Mouse (Mus musculus) activated CD4-positive, CD25-positive, alpha-beta regulatory T cell, adult 9 weeks (primary cell): ENCODE measurements around the gene Klk8. TPM values are rescaled to one million over a fixed set of nuclear protein-coding genes. Genes with fewer than 3 reads are reported as not detected.

Experiments
- polyA plus RNA-seq: library from polyadenylated mRNA; unstranded; fragments of 100-300 nt; shearing (Covaris generic); gene quantifications from one replicate; pipeline ENCODE4 v1.2.1, GENCODE M21; 2017

The Klk8 gene
- polyA plus RNA-seq: 144 TPM

GRCm38 (mm10) chr7:43797333-43797769, at the start of gene Klk8:
Klk8 (plus strand) TSS chr7:43797577.

GRCm38 (mm10) chr7:43768597-43768996, 28.8 kb upstream of the Klk8 start, which contains the start of gene Klk12:
Klk12 (plus strand) TSS chr7:43768897.

GRCm38 (mm10) chr7:43774364-43774763, 23.0 kb upstream of the Klk8 start, which contains the start of gene Klk11:
Klk11 (plus strand) TSS chr7:43774604.

GRCm38 (mm10) chr7:43780746-43781145, 16.6 kb upstream of the Klk8 start, which contains the start of gene Klk10:
Klk10 (plus strand) TSS chr7:43781035.

GRCm38 (mm10) chr7:43791591-43791990, 5.8 kb upstream of the Klk8 start, which contains the start of gene Klk9:
Klk9 (plus strand) TSS chr7:43791891.

GRCm38 (mm10) chr7:43810994-43811393, 13.6 kb downstream of the Klk8 start, which contains the start of gene Klk7:
Klk7 (plus strand) TSS chr7:43811294.

GRCm38 (mm10) chr7:43824199-43824598, 26.8 kb downstream of the Klk8 start, which contains the start of gene Klk6:
Klk6 (plus strand) TSS chr7:43824499.

GRCm38 (mm10) chr7:43841701-43842100, 44.3 kb downstream of the Klk8 start, which contains the start of gene Klk5:
Klk5 (plus strand) TSS chr7:43841971.

Other genes with a start within 250 kb of the Klk8 start
- 5.5 TPM for gene Zfp658, start 235.3 kb upstream of the Klk8 start, polyA plus RNA-seq
- gene Zfp719, start 218.0 kb upstream of the Klk8 start, polyA plus RNA-seq: 13.9 TPM
- gene Zfp819, start 190.4 kb upstream of the Klk8 start, polyA plus RNA-seq: not detected
- not detected for gene Ceacam18, start 162.9 kb upstream of the Klk8 start, polyA plus RNA-seq
- 1.4 TPM for gene Siglece, start 137.4 kb upstream of the Klk8 start, polyA plus RNA-seq
- gene Ctu1, start 125.6 kb upstream of the Klk8 start, polyA plus RNA-seq: 3.6 TPM
- gene Klk14, start 107.2 kb upstream of the Klk8 start, polyA plus RNA-seq: not detected
- not detected for gene Klk13, start 85.0 kb upstream of the Klk8 start, polyA plus RNA-seq
- gene Klk12, start 28.7 kb upstream of the Klk8 start, polyA plus RNA-seq: not detected
- 0.38 TPM for gene Klk11, start 23.0 kb upstream of the Klk8 start, polyA plus RNA-seq
- gene Klk10, start 16.5 kb upstream of the Klk8 start, polyA plus RNA-seq: not detected
- gene Klk9, start 5.7 kb upstream of the Klk8 start, polyA plus RNA-seq: 0.43 TPM
- gene Klk7, start 13.7 kb downstream of the Klk8 start, polyA plus RNA-seq: 0.24 TPM
- not detected for gene Klk6, start 26.9 kb downstream of the Klk8 start, polyA plus RNA-seq
- not detected for gene Klk5, start 44.4 kb downstream of the Klk8 start, polyA plus RNA-seq
- not detected for gene Klk4, start 83.6 kb downstream of the Klk8 start, polyA plus RNA-seq
- gene Klk15, start 136.2 kb downstream of the Klk8 start, polyA plus RNA-seq: not detected
- not detected for gene Klk1b8, start 153.1 kb downstream of the Klk8 start, polyA plus RNA-seq
- not detected for gene Klk1b1, start 169.2 kb downstream of the Klk8 start, polyA plus RNA-seq
- 0.88 TPM for gene Klk1b9, start 178.5 kb downstream of the Klk8 start, polyA plus RNA-seq
- not detected for gene Klk1b11, start 198.3 kb downstream of the Klk8 start, polyA plus RNA-seq
- gene Klk1b26, start 214.6 kb downstream of the Klk8 start, polyA plus RNA-seq: not detected